Mouse (Mus musculus): ENCODE measurements at regions not wholly inside any gene's neighbourhood (a gene's known extent, or its start where the extent isn't known, plus 50 kb on each side); places are given as distances from the start of the nearest gene placed in this dataset.

DNA sequence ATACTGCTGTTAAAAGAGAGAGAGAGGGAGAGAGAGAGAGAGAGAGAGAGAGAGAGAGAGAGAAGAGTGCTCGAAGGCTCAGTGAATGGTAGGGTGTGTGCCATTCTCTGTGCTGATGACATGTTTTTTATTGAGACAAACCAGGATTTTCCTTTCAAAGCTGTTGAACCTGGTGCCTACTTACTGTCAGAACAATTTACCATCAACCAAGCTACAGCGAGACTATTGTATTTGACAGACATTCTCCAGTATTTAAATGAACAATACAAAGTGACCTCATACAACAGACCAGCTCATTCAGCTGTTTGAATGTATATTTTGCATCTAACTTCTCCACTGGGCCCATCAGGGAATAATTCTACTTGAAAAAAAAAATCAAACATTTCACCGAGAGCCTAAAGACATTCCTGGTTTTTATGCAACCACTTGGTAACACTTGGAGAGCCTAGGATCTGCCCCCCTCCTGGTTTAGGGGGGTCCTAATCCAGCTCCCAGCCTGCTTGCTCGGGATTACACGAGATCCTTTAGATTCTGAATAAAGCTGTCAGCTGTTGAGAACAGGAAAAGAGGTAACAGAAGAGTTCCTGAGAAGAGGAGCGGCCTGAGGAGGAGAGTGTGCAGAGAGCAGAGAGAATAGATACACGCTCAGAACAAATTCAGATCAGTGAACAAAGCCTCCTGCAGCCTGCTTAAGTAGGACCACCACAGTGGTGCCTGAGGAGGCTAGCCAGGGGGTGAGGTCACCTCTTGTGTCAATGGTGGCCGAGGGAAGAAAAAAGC is 117.3 kb downstream of the Anapc10 start:
- peak; percentile 23 for DNase-seq (ENCODE audit: low read depth, low spot score)

DNA sequence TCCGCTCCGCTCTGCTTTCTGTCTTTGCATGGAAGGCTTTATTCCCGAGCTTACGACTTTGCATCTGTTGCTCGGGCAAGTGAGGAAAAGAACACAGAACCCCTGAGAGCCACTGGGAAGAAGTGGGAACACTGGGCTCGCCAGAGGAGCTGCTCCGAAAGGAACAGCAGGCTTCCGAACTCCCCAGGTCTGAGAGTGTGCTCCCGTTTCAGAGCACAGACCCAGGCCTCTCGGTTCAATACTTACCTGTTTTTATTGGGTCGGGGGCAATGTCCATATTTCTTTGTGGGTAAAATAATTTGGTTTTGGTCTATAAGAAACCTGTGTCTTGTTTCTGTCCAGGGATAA is 117.9 kb downstream of the Anapc10 start:
- no peak for DNase-seq (ENCODE audit: low read depth, low spot score)

DNA sequence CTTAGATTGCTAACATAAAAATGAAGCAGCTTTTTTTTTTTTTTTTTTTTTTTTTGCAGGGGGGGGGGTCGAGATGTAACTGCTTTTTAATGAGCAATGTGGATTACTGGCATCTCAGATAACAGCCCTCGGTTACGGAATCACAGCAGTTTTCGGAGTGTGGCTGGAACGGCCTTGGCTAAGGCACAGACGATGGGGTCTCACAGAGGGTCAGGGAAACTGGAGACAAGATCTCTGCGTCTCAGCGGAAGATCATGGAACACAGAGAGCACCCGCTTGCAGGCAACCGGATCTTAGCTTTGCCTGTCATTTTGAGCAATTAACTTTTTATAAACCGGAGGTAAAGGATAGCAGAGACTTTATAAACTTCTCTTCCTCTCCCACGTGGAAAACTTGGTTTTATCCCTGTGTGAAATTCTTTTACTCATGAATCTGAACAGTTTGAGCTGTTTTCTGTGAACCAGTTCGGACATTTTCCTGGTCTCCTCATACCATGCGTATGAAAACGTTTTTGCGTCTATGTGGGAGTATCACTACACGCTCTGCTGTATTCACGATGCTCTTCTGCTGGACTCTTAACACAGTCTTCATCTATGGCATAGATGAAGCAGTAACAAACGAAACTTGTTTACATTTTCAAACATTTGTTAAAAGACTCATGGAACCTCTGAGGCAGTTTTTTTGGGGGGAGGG is 118.5 kb downstream of the Anapc10 start:
- DNase-seq (ENCODE audit: low read depth, low spot score) = no peak

DNA sequence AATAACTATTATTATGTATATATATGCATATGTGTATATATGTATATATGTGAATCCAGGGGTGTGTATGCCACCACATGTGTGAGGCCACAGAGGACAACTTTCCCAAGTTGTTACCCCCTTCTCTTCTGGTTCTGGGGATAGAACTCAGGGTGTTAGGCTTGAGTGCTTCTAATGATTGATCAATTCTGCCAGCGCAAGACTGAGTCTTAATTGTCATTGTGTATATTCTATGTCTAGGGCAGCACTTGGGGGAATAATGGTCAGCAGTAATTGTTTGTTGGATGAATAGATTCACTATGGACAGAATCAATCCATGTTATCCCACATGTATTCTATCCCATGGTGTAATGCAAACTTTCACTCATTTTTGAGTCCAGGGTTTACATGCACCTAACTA is 127.3 kb downstream of the Anapc10 start:
- no peak for DNase-seq (ENCODE audit: low read depth, low spot score)

DNA sequence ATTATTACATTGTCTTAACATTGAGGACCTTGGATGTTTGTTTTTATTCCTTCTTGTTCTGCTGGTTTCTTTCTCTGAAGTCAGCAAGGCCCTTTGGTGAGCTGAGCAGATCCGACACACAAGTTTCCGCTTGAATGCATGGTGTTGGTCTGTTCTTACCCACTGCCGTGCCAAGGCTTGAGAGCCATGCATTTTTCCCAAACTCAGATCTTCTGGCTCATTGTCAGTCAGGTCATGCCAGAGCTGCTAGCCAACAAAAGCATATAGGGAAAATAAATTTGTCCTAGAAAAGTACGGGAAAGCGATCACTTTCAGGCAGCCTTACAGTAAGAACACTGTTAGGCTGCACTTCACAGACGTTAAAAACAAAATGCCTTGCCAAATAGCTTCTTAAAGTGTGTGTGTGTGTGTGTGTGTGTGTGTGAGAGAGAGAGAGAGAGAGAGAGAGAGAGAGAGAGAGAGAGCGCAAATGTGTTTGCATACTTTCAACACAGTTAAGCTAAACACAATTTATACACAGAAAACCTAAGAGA is 138.4 kb downstream of the Anapc10 start:
- DNase-seq (ENCODE audit: low read depth, low spot score) = no peak

DNA sequence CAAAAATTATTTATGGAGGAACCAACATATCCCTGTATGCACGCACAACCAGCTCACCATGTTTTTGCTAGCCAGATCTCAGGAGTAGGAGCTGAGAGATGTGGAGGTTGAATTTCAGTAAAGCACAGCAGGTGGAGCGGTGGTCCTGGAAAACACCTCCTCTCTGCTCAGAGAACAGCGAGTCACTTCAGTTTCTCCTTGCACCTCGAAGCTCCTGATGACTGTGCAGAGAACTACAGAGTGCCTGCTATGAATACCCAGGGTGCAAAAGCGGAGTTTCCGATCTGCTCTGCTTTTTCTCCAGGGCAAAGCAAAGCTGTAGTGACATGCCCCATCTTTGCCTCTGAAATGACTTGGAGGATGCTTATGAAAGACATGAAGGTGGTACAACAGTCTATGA is 138.9 kb downstream of the Anapc10 start:
- DNase-seq (ENCODE audit: low read depth, low spot score) = no peak

DNA sequence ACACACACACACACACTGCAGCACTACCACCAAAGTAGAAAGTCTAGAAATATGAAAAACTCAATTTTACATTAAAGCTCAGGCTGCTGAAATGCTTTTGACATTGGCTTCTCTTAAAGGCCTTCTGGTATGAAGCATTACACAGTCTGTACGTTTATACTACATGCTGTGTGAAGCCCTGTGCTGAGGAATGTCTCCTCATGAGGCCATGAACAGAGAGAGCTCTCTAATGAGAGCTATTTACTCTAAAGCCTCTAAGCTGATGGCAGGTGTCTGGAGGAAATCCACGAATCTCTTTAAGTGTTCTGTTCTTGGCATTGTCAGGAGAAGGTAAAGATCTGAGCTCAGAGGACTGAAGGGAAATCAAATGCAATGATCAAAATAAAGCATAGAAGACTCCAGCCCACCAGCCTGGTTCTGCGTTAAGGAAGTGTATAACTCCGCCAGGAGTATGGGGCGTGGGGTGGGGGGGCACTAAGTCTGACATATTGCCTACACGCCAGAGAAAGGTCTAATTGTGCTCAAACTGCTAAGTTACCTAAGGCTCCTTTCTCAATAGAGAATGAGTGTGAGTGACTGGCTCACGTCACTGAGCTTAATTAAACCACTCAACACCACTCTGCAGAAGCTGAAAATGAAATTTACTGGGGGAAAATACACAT is 160.9 kb downstream of the Anapc10 start:
- no peak for DNase-seq (ENCODE audit: low read depth, low spot score)

DNA sequence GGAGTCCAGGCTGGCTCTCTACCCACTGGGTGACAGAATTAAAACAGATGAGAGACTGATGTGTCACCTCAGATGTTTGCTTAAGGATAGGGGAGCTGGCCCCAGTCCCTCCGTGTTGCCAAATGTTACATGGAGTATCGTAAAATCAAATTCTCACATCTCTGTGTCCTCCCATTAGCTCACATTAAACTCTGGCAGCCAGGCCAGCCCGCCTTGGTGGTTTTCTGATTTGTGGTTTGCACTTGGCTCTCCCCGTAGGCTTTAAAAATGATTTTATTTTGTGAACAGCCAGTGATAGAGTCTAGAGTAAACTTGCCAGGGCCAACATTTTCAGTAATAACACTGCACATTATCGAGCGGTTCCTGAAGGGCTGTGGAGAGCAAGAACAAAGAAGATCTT is 149.8 kb downstream of the Hhip start:
- no peak for DNase-seq (ENCODE audit: low read depth, low spot score)
